Mouse (Mus musculus): ENCODE measurements around the gene Cyp2d9.

GRCm38 (mm10) chr15:82385729-82386128, 47.5 kb upstream of the Cyp2d9 start:
- TF ChIP-seq POLR2A (IDR thresholded peaks at IDR 0.05; ENCODE audit: insufficient read depth, low read depth, low read length) (no peak), CTCF (IDR thresholded peaks at IDR 0.05; ENCODE audit: insufficient read depth, low read depth, low read length) (no peak)

Measured in olfactory bulb, adult 2 months (tissue).